Mouse (Mus musculus) liver, adult 2 months (tissue): ENCODE data around the gene Slc10a7. TPM values are rescaled to one million over a fixed set of nuclear protein-coding genes. Genes with fewer than 3 reads are reported as not detected.

Experiments used
- DNase-seq: peaks from one replicate; pipeline ENCODE4 v3.0.0-alpha.2; 2011; ENCODE audit warnings: low read depth, low spot score; ENCODE audit errors: extremely low read depth
- H3K27ac ChIP-seq: fragments of 200-500 bp; replicated peaks from 2 replicates; pipeline ENCODE4 v1.5.1; 2012; ENCODE audit warnings: low read depth, mild to moderate bottlenecking, control low read depth, inconsistent platforms, low read length; ENCODE audit not compliant: insufficient read depth
- H3K27me3 ChIP-seq: fragments of 200-500 bp; 2 replicates; pipeline ENCODE4 v1.6.1; 2012; ENCODE audit warnings: mild to moderate bottlenecking, moderate library complexity, low read length, inconsistent platforms; ENCODE audit not compliant: control insufficient read depth, insufficient read depth
- H3K36me3 ChIP-seq: fragments of 200-500 bp; 2 replicates; pipeline ENCODE4 v1.6.1; 2012; ENCODE audit warnings: low read length, inconsistent platforms; ENCODE audit not compliant: control insufficient read depth, insufficient read depth
- H3K4me1 ChIP-seq: fragments of 200-500 bp; 2 replicates; pipeline ENCODE4 v1.6.1; 2011; ENCODE audit warnings: low read length; ENCODE audit not compliant: control insufficient read depth, insufficient read depth
- H3K4me3 ChIP-seq: fragments of 200-500 bp; 2 replicates; pipeline ENCODE4 v1.5.1; 2011; ENCODE audit warnings: low read depth, mild to moderate bottlenecking, control low read depth, low read length, moderate library complexity; ENCODE audit not compliant: insufficient read depth
- H3K79me2 ChIP-seq: fragments of 200-500 bp; 2 replicates; pipeline ENCODE4 v1.6.1; 2012; ENCODE audit warnings: inconsistent platforms, mild to moderate bottlenecking, low read length, moderate library complexity; ENCODE audit not compliant: control insufficient read depth, insufficient read depth
- H3K9ac ChIP-seq: fragments of 200-500 bp; 2 replicates; pipeline ENCODE4 v1.6.1; 2012; ENCODE audit warnings: low read depth, mild to moderate bottlenecking, control low read depth, inconsistent platforms, low read length
- CTCF ChIP-seq: fragments of 200-500 bp; IDR thresholded peaks from 2 replicates; pipeline ENCODE4 v1.5.1; 2011; ENCODE audit warnings: low read depth, low read length, control low read depth
- POLR2A ChIP-seq: fragments of 200-500 bp; IDR thresholded peaks from 2 replicates; pipeline ENCODE4 v1.6.1; 2011; ENCODE audit warnings: low read length, control low read depth; ENCODE audit not compliant: insufficient read depth; ENCODE audit errors: extremely low read depth
- WGBS: fragments of 180-500 bp; shearing (Covaris S2); methylation state at CpG from one replicate; pipeline ENCODE4 v1.1.7; 2018; 5-methylcytosine and 5-hydroxymethylcytosine counted together
- polyA plus RNA-seq: library from polyadenylated mRNA; depleted of rRNA; stranded (reverse); fragments of >200 nt; gene quantifications from 2 replicates; pipeline ENCODE4 v1.2.3, GENCODE M21; 2012
- total RNA-seq: library from RNA; depleted of rRNA; stranded (reverse); fragments of >200 nt; gene quantifications from 2 replicates; pipeline ENCODE4 v1.2.3, GENCODE M21; 2014

Slc10a7 gene
- total and polyA plus RNA-seq, 2 experiments: 6.3 to 6.6 TPM

- Histone ChIP-seq H3K36me3 (peaks cover 6% of the 10 kb centered on the region; the same call in 1 of the 2 replicates), H3K4me3 (no peak overlapping the region), H3K4me1 (no peaks in the 10 kb centered on the region), H3K79me2 (no peaks in the 10 kb centered on the region), H3K27ac (no peak overlapping the region), H3K9ac (no peak overlapping the region), H3K27me3 (no peaks in the 10 kb centered on the region)
- DNase-seq: no peak
- TF ChIP-seq POLR2A (no peak), CTCF (no peak)
- WGBS: 91% methylated on average over 7 of the region's 7 CpGs
These were observed 223.3 kb downstream of the Slc10a7 start for GRCm38 (mm10) chr8:78732410-78732809.

GRCm38 (mm10) chr8:78732995-78733512 lies 223.9 kb downstream of the Slc10a7 start:
- 93% methylated on average over 12 of the region's 12 CpGs for WGBS
- TF ChIP-seq POLR2A: no peak
- TF ChIP-seq CTCF: no peak
- peaks cover 6% of the 10 kb centered on the region; the same call in 1 of the 2 replicates for H3K36me3 ChIP-seq
- no peak overlapping the region for H3K4me3 ChIP-seq
- H3K9ac ChIP-seq: no peak overlapping the region
- DNase-seq: no peak
- no peaks in the 10 kb centered on the region for H3K4me1 ChIP-seq
- H3K27ac ChIP-seq: no peak overlapping the region
- no peaks in the 10 kb centered on the region for H3K27me3 ChIP-seq
- H3K79me2 ChIP-seq: no peaks in the 10 kb centered on the region

- no peak for TF ChIP-seq CTCF
- TF ChIP-seq POLR2A: no peak
- Histone ChIP-seq H3K4me1 (no peaks in the 10 kb centered on the region), H3K27me3 (no peaks in the 10 kb centered on the region), H3K79me2 (no peaks in the 10 kb centered on the region), H3K4me3 (no peak overlapping the region), H3K36me3 (peaks cover 6% of the 10 kb centered on the region; the same call in 1 of the 2 replicates), H3K27ac (no peak overlapping the region), H3K9ac (no peak overlapping the region)
- 90% methylated on average over 9 of the region's 9 CpGs for WGBS
- no peak for DNase-seq
These were observed 225.8 kb downstream of the Slc10a7 start for GRCm38 (mm10) chr8:78734721-78735517.

GRCm38 (mm10) chr8:78738304-78738703 lies 229.2 kb downstream of the Slc10a7 start:
- no peak overlapping the region for H3K27ac ChIP-seq
- DNase-seq: no peak
- H3K27me3 ChIP-seq: no peaks in the 10 kb centered on the region
- H3K4me3 ChIP-seq: no peak overlapping the region
- peaks cover 4% of the 10 kb centered on the region; the same call in 1 of the 2 replicates for H3K4me1 ChIP-seq
- no peaks in the 10 kb centered on the region for H3K79me2 ChIP-seq
- 86% methylated on average over 4 of the region's 4 CpGs for WGBS
- H3K36me3 ChIP-seq: no peaks in the 10 kb centered on the region
- no peak overlapping the region for H3K9ac ChIP-seq
- TF ChIP-seq CTCF (no peak), POLR2A (no peak)

GRCm38 (mm10) chr8:78740936-78741335 lies 231.8 kb downstream of the Slc10a7 start:
- no peaks in the 10 kb centered on the region for H3K36me3 ChIP-seq
- TF ChIP-seq CTCF (no peak), POLR2A (no peak)
- no peaks in the 10 kb centered on the region for H3K27me3 ChIP-seq
- DNase-seq: no peak
- H3K9ac ChIP-seq: no peak overlapping the region
- peaks cover 4% of the 10 kb centered on the region; the same call in 1 of the 2 replicates for H3K4me1 ChIP-seq
- no peak overlapping the region for H3K4me3 ChIP-seq
- WGBS: 65% methylated on average over 6 of the region's 6 CpGs
- no peak overlapping the region for H3K27ac ChIP-seq
- H3K79me2 ChIP-seq: no peaks in the 10 kb centered on the region

GRCm38 (mm10) chr8:78741496-78741895 lies 232.3 kb downstream of the Slc10a7 start:
- TF ChIP-seq POLR2A: no peak
- no peak for TF ChIP-seq CTCF
- no peaks in the 10 kb centered on the region for H3K27me3 ChIP-seq
- H3K9ac ChIP-seq: no peak overlapping the region; the same call in 1 of the 2 replicates
- peak overlapping the region; percentile 74 for H3K27ac ChIP-seq
- H3K36me3 ChIP-seq: no peaks in the 10 kb centered on the region
- no peak overlapping the region for H3K4me3 ChIP-seq
- WGBS: 68% methylated on average over 3 of the region's 3 CpGs
- H3K79me2 ChIP-seq: no peaks in the 10 kb centered on the region
- DNase-seq: no peak
- H3K4me1 ChIP-seq: peaks cover 4% of the 10 kb centered on the region; the same call in 1 of the 2 replicates
